Mouse (Mus musculus) small intestine, adult 2 months (tissue): ENCODE data around the gene 1700010B08Rik. TPM values are rescaled to one million over a fixed set of nuclear protein-coding genes. Genes with fewer than 3 reads are reported as not detected.

Source experiments
- H3K27ac ChIP-seq: fragments of 200-500 bp; 2 replicates; pipeline ENCODE4 v1.5.1; 2012; ENCODE audit warnings: low read depth, low read length, control low read depth, inconsistent platforms; ENCODE audit not compliant: insufficient read depth
- H3K27me3 ChIP-seq: fragments of 200-500 bp; 2 replicates; pipeline ENCODE4 v1.6.1; 2012; ENCODE audit warnings: mild to moderate bottlenecking, moderate library complexity, low read length, inconsistent platforms; ENCODE audit not compliant: control insufficient read depth, insufficient read depth
- H3K36me3 ChIP-seq: fragments of 200-500 bp; 2 replicates; pipeline ENCODE4 v1.6.1; 2012; ENCODE audit warnings: mild to moderate bottlenecking, low read length, control low read depth, inconsistent platforms; ENCODE audit not compliant: control insufficient read depth, insufficient read depth
- H3K4me1 ChIP-seq: fragments of 200-500 bp; 2 replicates; pipeline ENCODE4 v1.6.1; 2012; ENCODE audit warnings: low read length, inconsistent platforms, mixed read lengths; ENCODE audit not compliant: control insufficient read depth, insufficient read depth, insufficient read length
- H3K4me3 ChIP-seq: fragments of 200-500 bp; 2 replicates; pipeline ENCODE4 v1.5.1; 2012; ENCODE audit warnings: low read depth, mild to moderate bottlenecking, control low read depth, inconsistent platforms, low read length, moderate library complexity
- CTCF ChIP-seq: fragments of 200-500 bp; IDR thresholded peaks from 2 replicates; pipeline ENCODE4 v1.5.1; 2012; ENCODE audit warnings: low read depth, mild to moderate bottlenecking, control low read depth, inconsistent platforms, low read length, moderate library complexity, mixed read lengths; ENCODE audit not compliant: insufficient replicate concordance, insufficient read length; ENCODE audit errors: extremely low read depth
- POLR2A ChIP-seq: fragments of 200-500 bp; IDR thresholded peaks from 2 replicates; pipeline ENCODE4 v1.6.1; 2012; ENCODE audit warnings: low read depth, mild to moderate bottlenecking, control low read depth, inconsistent platforms, low read length, moderate library complexity
- WGBS: fragments of 180-500 bp; shearing (Covaris S2); methylation state at CpG from one replicate; pipeline ENCODE4 v1.1.7; 2018; 5-methylcytosine and 5-hydroxymethylcytosine counted together
- polyA plus RNA-seq: library from polyadenylated mRNA; depleted of rRNA; stranded (reverse); fragments of >200 nt; gene quantifications from 2 replicates; pipeline ENCODE4 v1.2.3, GENCODE M21; 2012

1700010B08Rik gene
- polyA plus RNA-seq, 1 experiment, result not detected

GRCm38 (mm10) chr2:173737222-173737989 lies 18.2 kb downstream of the 1700010B08Rik start, which contains the start of gene Vapb:
Gene Vapb (plus strand): TSS chr2:173737511.
- H3K4me1 ChIP-seq, result peaks cover 30% of the 10 kb centered on the region
- WGBS, result 1% methylated on average over 70 of the region's 70 CpGs
- no peak for TF ChIP-seq POLR2A
- TF ChIP-seq CTCF, result no peak
- peak within 1 kb of the TSS; percentile 22 for H3K27ac ChIP-seq
- no peaks in the 10 kb centered on the region for H3K27me3 ChIP-seq
- H3K36me3 ChIP-seq, result no peaks in the 10 kb centered on the region
- peak within 1 kb of the TSS; percentile 89 for H3K4me3 ChIP-seq

- Histone ChIP-seq H3K27me3 (no peaks in the 10 kb centered on the region), H3K36me3 (no peaks in the 10 kb centered on the region), H3K4me3 (peak overlapping the region; percentile 89), H3K27ac (0 out of 2 replicates have a peak overlapping the region, but pooled peaks have one; percentile 22), H3K4me1 (peaks cover 33% of the 10 kb centered on the region)
- TF ChIP-seq CTCF (no peak), POLR2A (no peak)
- WGBS, result 42% methylated on average over 9 of the region's 9 CpGs
These were observed 19.0 kb downstream of the 1700010B08Rik start for GRCm38 (mm10) chr2:173738232-173738631.

- WGBS, result 72% methylated on average over 7 of the region's 7 CpGs
These were observed 19.9 kb downstream of the 1700010B08Rik start for GRCm38 (mm10) chr2:173739107-173739506.

GRCm38 (mm10) chr2:173742090-173742489 lies 22.9 kb downstream of the 1700010B08Rik start:
- Histone ChIP-seq H3K27me3 (no peaks in the 10 kb centered on the region), H3K4me1 (peaks cover 50% of the 10 kb centered on the region), H3K36me3 (no peaks in the 10 kb centered on the region), H3K4me3 (no peak overlapping the region), H3K27ac (peak overlapping the region; percentile 44; the same call in 1 of the 2 replicates)
- 46% methylated on average over 13 of the region's 13 CpGs for WGBS
- TF ChIP-seq CTCF (no peak), POLR2A (no peak)

More at GRCm38 (mm10) chr2:173739107-173739506, 19.9 kb downstream of the 1700010B08Rik start:
- H3K27ac ChIP-seq, result no peak overlapping the region
- no peaks in the 10 kb centered on the region for H3K27me3 ChIP-seq
- TF ChIP-seq CTCF, result no peak
- no peak for TF ChIP-seq POLR2A
- H3K36me3 ChIP-seq, result no peaks in the 10 kb centered on the region
- H3K4me3 ChIP-seq, result no peak overlapping the region
- peaks cover 37% of the 10 kb centered on the region for H3K4me1 ChIP-seq

- WGBS, result 84% methylated on average over 9 of the region's 9 CpGs
- no peak overlapping the region for H3K27ac ChIP-seq
- H3K27me3 ChIP-seq, result no peaks in the 10 kb centered on the region
These were observed 23.5 kb downstream of the 1700010B08Rik start for GRCm38 (mm10) chr2:173742744-173743143.

GRCm38 (mm10) chr2:173744070-173744815 lies 25.0 kb downstream of the 1700010B08Rik start:
- Histone ChIP-seq H3K4me3 (no peak overlapping the region), H3K4me1 (peaks cover 39% of the 10 kb centered on the region), H3K36me3 (no peaks in the 10 kb centered on the region), H3K27me3 (no peaks in the 10 kb centered on the region), H3K27ac (peak overlapping the region; percentile 52)
- 75% methylated on average over 7 of the region's 7 CpGs for WGBS
- TF ChIP-seq POLR2A, result no peak
- no peak for TF ChIP-seq CTCF

More at GRCm38 (mm10) chr2:173742744-173743143, 23.5 kb downstream of the 1700010B08Rik start:
- Histone ChIP-seq H3K4me1 (peaks cover 51% of the 10 kb centered on the region), H3K4me3 (no peak overlapping the region), H3K36me3 (no peaks in the 10 kb centered on the region)
- TF ChIP-seq POLR2A, result no peak
- TF ChIP-seq CTCF, result no peak
